10 mouse cellular contexts compared by ENCODE assay signal in genomic region chr16:95570616-95571015, GRCm38 (mm10). TPM values are rescaled to one million over a fixed set of nuclear protein-coding genes. Genes with fewer than 3 reads are reported as not detected.
DNase-seq lines count a peak whose midpoint lies in the region; ATAC-seq and TF ChIP-seq lines count a peak whose summit lies in the region.
"Had no signal": no experiment of that assay in that cellular context is flagged by ENCODE, and none has a peak within 500 bp of the region (broad histone marks: within the 10 kb centered on the region; RNA-seq: fewer than 3 reads in every experiment).

No protein-coding gene starts in this region.

- TF ChIP-seq POLR2A in CH12.LX (IDR thresholded peaks at IDR 0.05; ENCODE audit: low read depth, low read length): no peak
- no peak for TF ChIP-seq POLR2A in spleen, adult 2 months (IDR thresholded peaks at IDR 0.05; ENCODE audit: low read depth, low read length)

- H3K9ac ChIP-seq in intestine, embryonic 14.5 days (ENCODE audit: low read length): no peak overlapping the region
- H3K9ac ChIP-seq in intestine, embryonic 15.5 days: no peak overlapping the region
- H3K9ac ChIP-seq in CH12.LX (ENCODE audit: insufficient read depth, low read depth): no peak overlapping the region
- H3K9ac ChIP-seq: liver, embryonic 15.5 days had no signal

- no peaks in the 10 kb centered on the region for H3K9me3 ChIP-seq in intestine, embryonic 14.5 days (ENCODE audit: control insufficient read depth, low read length)
- no peaks in the 10 kb centered on the region for H3K9me3 ChIP-seq in intestine, embryonic 15.5 days
- H3K9me3 ChIP-seq in CH12.LX (replicated peaks; ENCODE audit: low read length): no peaks in the 10 kb centered on the region
- H3K9me3 ChIP-seq: liver, embryonic 15.5 days had no signal

- TF ChIP-seq CTCF in CH12.LX (conservative IDR thresholded peaks at IDR 0.05 in 1 of 2, IDR thresholded peaks at IDR 0.05 in 1 of 2; ENCODE audit: low read depth in 2 of 2, low read length in 2 of 2): peak; percentile 63 to 81
- peak; percentile 27; the same call in 1 of the 2 replicates for TF ChIP-seq CTCF in spleen, adult 2 months (IDR thresholded peaks at IDR 0.05; ENCODE audit: extremely low read depth, insufficient read depth, insufficient read length, insufficient replicate concordance)

- no peaks in the 10 kb centered on the region for H3K27me3 ChIP-seq in intestine, embryonic 14.5 days (replicated peaks; ENCODE audit: control insufficient read depth, insufficient read depth, low read length)
- H3K27me3 ChIP-seq in intestine, embryonic 15.5 days (replicated peaks): no peaks in the 10 kb centered on the region
- no peaks in the 10 kb centered on the region for H3K27me3 ChIP-seq in CH12.LX (replicated peaks)
- no peaks in the 10 kb centered on the region for H3K27me3 ChIP-seq in spleen, adult 2 months (ENCODE audit: control insufficient read depth, insufficient read depth, low read length)
- H3K27me3 ChIP-seq: liver, embryonic 15.5 days had no signal

- no peak overlapping the region for H3K4me2 ChIP-seq in intestine, embryonic 14.5 days (ENCODE audit: low read length)
- no peak overlapping the region for H3K4me2 ChIP-seq in intestine, embryonic 15.5 days (replicated peaks)
- H3K4me2 ChIP-seq in CH12.LX (ENCODE audit: insufficient read depth, low read depth, poor library complexity, severe bottlenecking): no peak overlapping the region
- H3K4me2 ChIP-seq: liver, embryonic 15.5 days had no signal

- DNase-seq in intestine, embryonic 14.5 days (ENCODE audit: low spot score): peak; percentile 70
- DNase-seq in CH12.LX (ENCODE audit: extremely low read depth) (peak; percentile 82), WW6 (ENCODE audit: low read depth, low spot score) (peak; percentile 26)
- DNase-seq in kidney, postnatal 14 days: peak; percentile 25
- no peak for DNase-seq in spleen, adult 2 months (ENCODE audit: low read depth in 1 of 2, low spot score in 2 of 2)
- no peak for DNase-seq in layer of hippocampus, postnatal 36 days
- DNase-seq in left cerebral cortex, adult 9 months (ENCODE audit: low spot score in 2 of 2): no peak

- dilution Hi-C loops in CH12.LX (cut with MboI; ENCODE audit: extremely low pct_ligation_motif_present, extremely low pct_unique_long_range_greater_than_20kb, low sequenced_read_pairs): no loop called here

- in situ Hi-C loops in CH12.LX (cut with MboI; ENCODE audit: low pct_ligation_motif_present, low pct_unique_long_range_greater_than_20kb, low sequenced_read_pairs): loop anchor here (5.0 kb wide), 1 partner anchor 223 kb away; no protein-coding TSS in a partner anchor

- no peaks in the 10 kb centered on the region for H3K36me3 ChIP-seq in intestine, embryonic 14.5 days (ENCODE audit: control insufficient read depth, insufficient read depth, low read length)
- H3K36me3 ChIP-seq in intestine, embryonic 15.5 days: no peaks in the 10 kb centered on the region
- no peaks in the 10 kb centered on the region for H3K36me3 ChIP-seq in CH12.LX (replicated peaks in 1 of 2; ENCODE audit: control insufficient read depth in 1 of 2, insufficient read depth in 1 of 2, low read length in 1 of 2)
- H3K36me3 ChIP-seq in spleen, adult 2 months (ENCODE audit: control insufficient read depth, insufficient read depth, low read length): no peaks in the 10 kb centered on the region
- H3K36me3 ChIP-seq: liver, embryonic 15.5 days had no signal

- no peak overlapping the region for H3K4me3 ChIP-seq in intestine, embryonic 14.5 days (ENCODE audit: low read depth, low read length)
- no peak overlapping the region for H3K4me3 ChIP-seq in intestine, embryonic 15.5 days (replicated peaks)
- no peak overlapping the region for H3K4me3 ChIP-seq in CH12.LX (replicated peaks in 1 of 3; ENCODE audit: low read depth in 2 of 3, low read length in 2 of 3, poor library complexity in 1 of 3)
- H3K4me3 ChIP-seq in spleen, adult 2 months (ENCODE audit: extremely low read depth, insufficient read depth, insufficient read length): no peak overlapping the region
- H3K4me3 ChIP-seq: erythroblast, embryonic 14.5 days; liver, embryonic 15.5 days had no signal

- TF ChIP-seq EP300 in CH12.LX (IDR thresholded peaks at IDR 0.05; ENCODE audit: low read length): no peak

- peak; percentile 67 for TF ChIP-seq RAD21 in CH12.LX (IDR thresholded peaks at IDR 0.05; ENCODE audit: low read depth, low read length)

- H3K27ac ChIP-seq in intestine, embryonic 14.5 days (ENCODE audit: low read depth): no peak overlapping the region
- H3K27ac ChIP-seq in intestine, embryonic 15.5 days: no peak overlapping the region
- no peak overlapping the region for H3K27ac ChIP-seq in CH12.LX (ENCODE audit: insufficient read depth, low read depth)
- H3K27ac ChIP-seq in spleen, adult 2 months (ENCODE audit: insufficient read depth, low read length): no peak overlapping the region
- H3K27ac ChIP-seq: liver, embryonic 15.5 days had no signal

- whole genome bisulfite sequencing in intestine, embryonic 14.5 days: 11% methylated on average over 1 of the region's 1 CpGs
- 0% methylated on average over 1 of the region's 1 CpGs for WGBS in intestine, embryonic 15.5 days
- WGBS in spleen, adult 2 months: 13% methylated on average over 1 of the region's 1 CpGs

- no peaks in the 10 kb centered on the region for H3K79me2 ChIP-seq in CH12.LX (replicated peaks; ENCODE audit: control insufficient read depth, extremely low read depth, insufficient read depth, poor library complexity, severe bottlenecking)

- no peaks in the 10 kb centered on the region for H3K4me1 ChIP-seq in intestine, embryonic 14.5 days (replicated peaks; ENCODE audit: control insufficient read depth, insufficient read depth, low read length)
- H3K4me1 ChIP-seq in intestine, embryonic 15.5 days (replicated peaks): no peaks in the 10 kb centered on the region
- H3K4me1 ChIP-seq in CH12.LX (ENCODE audit: control insufficient read depth in 1 of 2, insufficient read depth in 2 of 2): peaks cover 0 to 2% of the 10 kb centered on the region in 2 experiments; a peak in 1 of 4 replicates
- no peaks in the 10 kb centered on the region for H3K4me1 ChIP-seq in spleen, adult 2 months (ENCODE audit: control insufficient read depth, insufficient read depth, insufficient read length)
- H3K4me1 ChIP-seq: liver, embryonic 15.5 days had no signal

- no peak for ATAC-seq in intestine, embryonic 14.5 days (replicated peaks; ENCODE audit: low FRiP score, low TSS enrichment, low read depth)
- no peak for ATAC-seq in intestine, embryonic 15.5 days

TF ChIP-seq in CH12.LX, 34 proteins besides CTCF, POLR2A, EP300 and RAD21:
- TF ChIP-seq SMC3 (IDR thresholded peaks at IDR 0.05; ENCODE audit: low read depth, low read length) (peak; percentile 84), ETS1 (conservative IDR thresholded peaks at IDR 0.05; ENCODE audit: low read depth, low read length) (no peak), TCF12 (IDR thresholded peaks at IDR 0.05; ENCODE audit: low read depth, low read length) (peak; percentile 20; the same call in 1 of the 2 replicates), ZC3H11A (IDR thresholded peaks at IDR 0.05; ENCODE audit: low read depth, low read length) (peak; percentile 47; the same call in 1 of the 2 replicates), GABPA (IDR thresholded peaks at IDR 0.05; ENCODE audit: insufficient replicate concordance, low read depth, low read length) (no peak)

RNA-seq across cellular contexts. Expression of gene Erg, which starts 15.8 kb away (rescaled TPM):
- 2.8 TPM in 2 replicates for polyA plus RNA-seq in intestine, embryonic 14.5 days (2014; fragmentation: Nextera tagmentation; extraction: Ambion mirVana)
- 4.0 and 4.9 TPM in 2 replicates for polyA plus RNA-seq in intestine, embryonic 15.5 days (2015; fragmentation: Nextera tagmentation; extraction: Ambion mirVana)
- total RNA-seq in CH12.LX (2012; rRNA removed): 0.34 and 0.42 TPM in 2 replicates
- total RNA-seq in CH12.LX (2014; rRNA removed): 0.07 and 0.11 TPM in 2 replicates
- 0.78 and 0.81 TPM in 2 replicates for polyA plus RNA-seq in CH12.LX (2012; ENCODE audit: insufficient read length, low read depth)
- polyA plus RNA-seq in spleen, adult 2 months (2012; rRNA removed): 6.0 and 7.1 TPM in 2 replicates
- 1 to 10 TPM; 3.2 to 3.6 TPM for total RNA-seq in layer of hippocampus, postnatal 36 days (2021)
- polyA plus RNA-seq: erythroblast, embryonic 14.5 days had no signal

Comparison
In these comparisons a context has a peak if more than half of its experiments do, and no peak if none do; other contexts are left out.
1. DNase-seq: peak in intestine, embryonic 14.5 days (single experiment), CH12.LX (single experiment), WW6 (single experiment) and kidney, postnatal 14 days (single experiment); none in spleen, adult 2 months (0 of 2), layer of hippocampus, postnatal 36 days (0 of 2) and left cerebral cortex, adult 9 months (0 of 2).